Mouse (Mus musculus) heart, adult 2 months (tissue): ENCODE measurements around the gene Phactr2. TPM values are rescaled to one million over a fixed set of nuclear protein-coding genes. Genes with fewer than 3 reads are reported as not detected.

Experiments used
- DNase-seq, 2 experiments: peaks; one replicate each; pipeline ENCODE4 v3.0.0; 2021
- H3K27ac ChIP-seq: fragments of 200-600 bp; 2 replicates; pipeline ENCODE4 v1.8.1; 2022
- H3K27me3 ChIP-seq: fragments of 200-500 bp; 2 replicates; pipeline ENCODE4 v1.6.1; 2012; ENCODE audit warnings: mild to moderate bottlenecking, low read length, inconsistent platforms, mixed read lengths; ENCODE audit not compliant: control insufficient read depth, insufficient read depth
- H3K36me3 ChIP-seq: fragments of 200-500 bp; 2 replicates; pipeline ENCODE4 v1.6.1; 2012; ENCODE audit warnings: low read length, inconsistent platforms; ENCODE audit not compliant: control insufficient read depth, insufficient read depth
- H3K4me1 ChIP-seq: fragments of 200-500 bp; 2 replicates; pipeline ENCODE4 v1.6.1; 2011; ENCODE audit warnings: low read length; ENCODE audit not compliant: control insufficient read depth, insufficient read depth
- H3K4me3 ChIP-seq: fragments of 200-600 bp; 2 replicates; pipeline ENCODE4 v1.8.1; 2022
- H3K79me2 ChIP-seq: fragments of 200-500 bp; replicated peaks from 2 replicates; pipeline ENCODE4 v1.6.1; 2012; ENCODE audit warnings: mild to moderate bottlenecking, inconsistent platforms, low read length, moderate library complexity, mixed read lengths; ENCODE audit not compliant: control insufficient read depth, insufficient read depth
- H3K9ac ChIP-seq: fragments of 200-500 bp; 2 replicates; pipeline ENCODE4 v1.6.1; 2012; ENCODE audit warnings: low read depth, mild to moderate bottlenecking, control low read depth, inconsistent platforms, low read length, mixed read lengths
- CTCF ChIP-seq: fragments of 200-600 bp; IDR thresholded peaks from 2 replicates; pipeline ENCODE4 v1.8.1; 2022; ENCODE audit warnings: antibody characterized with exemption, mild to moderate bottlenecking, moderate library complexity
- EP300 ChIP-seq: fragments of 200-500 bp; IDR thresholded peaks from 2 replicates; pipeline ENCODE4 v1.6.1; 2011; ENCODE audit warnings: low read depth, low read length, control low read depth; ENCODE audit not compliant: insufficient read depth
- POLR2A ChIP-seq: fragments of 200-500 bp; IDR thresholded peaks from 2 replicates; pipeline ENCODE4 v1.6.1; 2011; ENCODE audit warnings: mild to moderate bottlenecking, low read depth, low read length, control low read depth; ENCODE audit not compliant: insufficient read depth
- WGBS: fragments of 180-500 bp; shearing (Covaris S2); methylation state at CpG from one replicate; pipeline ENCODE4 v1.1.7; 2018; 5-methylcytosine and 5-hydroxymethylcytosine counted together
- intact Hi-C: fragments of 180-260 bp; cut with DNase I; formaldehyde crosslinking; loops from one replicate; pipeline ENCODE4 v1.15.1; 2025
- polyA plus RNA-seq: library from polyadenylated mRNA; depleted of rRNA; stranded (reverse); fragments of >200 nt; gene quantifications from 2 replicates; pipeline ENCODE4 v1.2.3, GENCODE M21; 2012; rRNA removed
- total RNA-seq, 2 experiments: library from RNA; stranded (reverse); gene quantifications; 2 replicates each; pipeline ENCODE4 v1.2.3; 2021

The Phactr2 gene
- total and polyA plus RNA-seq, 3 experiments = 15.2 to 49.3 (median 47.7) TPM

DNA sequence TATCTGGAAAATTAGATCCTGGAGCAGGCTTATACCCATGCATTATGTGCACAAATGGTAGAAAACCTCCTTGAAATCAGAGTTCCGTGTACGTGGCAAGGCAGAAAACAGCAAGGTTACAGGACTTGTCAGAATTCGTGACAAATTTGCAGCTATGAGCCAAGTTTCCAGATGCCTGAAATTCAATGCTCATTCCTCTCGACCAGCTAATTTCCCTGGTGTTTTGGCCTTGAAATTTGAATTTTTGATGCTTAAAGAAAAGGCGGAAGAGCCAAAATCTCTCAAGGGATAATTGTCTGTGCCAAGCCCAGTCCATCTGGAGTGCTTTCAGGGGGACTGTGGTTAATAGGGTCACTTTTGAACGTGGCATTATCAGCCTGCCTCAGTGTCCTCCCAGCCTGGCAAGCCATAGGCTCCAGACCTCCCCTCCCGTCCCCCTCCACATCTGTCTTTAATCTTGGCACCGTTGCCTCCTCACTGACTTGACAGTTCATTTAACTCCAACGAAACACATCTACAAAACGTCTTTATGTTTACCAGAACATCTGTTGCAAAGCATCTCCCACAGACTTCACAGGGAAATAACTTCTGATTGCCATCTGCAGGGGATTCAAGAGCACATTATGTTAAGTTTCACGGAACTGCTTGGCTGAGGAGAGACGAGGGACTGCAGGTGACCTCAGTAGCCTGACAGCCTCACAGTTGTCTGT lies 303.3 kb downstream of the Phactr2 start:
- H3K9ac ChIP-seq = no peak overlapping the region
- WGBS = 29% methylated on average over 12 of the region's 12 CpGs

GRCm38 (mm10) chr10:13168461-13168860 lies 305.8 kb downstream of the Phactr2 start:
- intact Hi-C loops = no loop called here
- Histone ChIP-seq H3K27ac (no peak overlapping the region), H3K79me2 (no peaks in the 10 kb centered on the region), H3K27me3 (no peaks in the 10 kb centered on the region), H3K4me3 (no peak overlapping the region), H3K36me3 (no peaks in the 10 kb centered on the region), H3K4me1 (no peaks in the 10 kb centered on the region), H3K9ac (no peak overlapping the region)
- WGBS = 65% methylated on average over 5 of the region's 5 CpGs
- DNase-seq = no peak
- TF ChIP-seq EP300 (no peak), POLR2A (no peak), CTCF (no peak)

More for the DNA sequence above, 303.3 kb downstream of the Phactr2 start:
- Histone ChIP-seq H3K27ac (no peak overlapping the region), H3K79me2 (no peaks in the 10 kb centered on the region), H3K4me3 (no peak overlapping the region), H3K4me1 (no peaks in the 10 kb centered on the region), H3K27me3 (no peaks in the 10 kb centered on the region), H3K36me3 (no peaks in the 10 kb centered on the region)
- TF ChIP-seq POLR2A (no peak), CTCF (no peak), EP300 (no peak)
- DNase-seq = no peak
- intact Hi-C loops = no loop called here

DNA sequence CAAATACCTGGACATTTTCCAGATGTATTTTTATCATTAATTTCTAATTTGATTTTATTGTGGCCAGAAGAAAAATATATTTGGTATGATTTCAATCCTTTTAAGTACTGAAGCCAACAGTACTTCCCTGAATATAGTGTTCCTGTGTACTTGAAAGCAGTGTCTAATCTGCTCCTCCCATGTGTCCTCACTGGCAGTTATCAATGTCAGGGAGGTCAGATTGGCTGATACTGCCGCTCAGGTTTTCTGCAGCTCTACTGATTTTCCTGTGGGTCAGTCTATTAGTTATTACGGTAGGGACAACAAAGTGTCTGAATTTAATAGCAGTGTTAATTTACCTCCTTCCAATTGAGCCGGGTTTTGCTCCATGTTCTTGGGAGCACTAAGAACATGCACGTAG lies 312.2 kb downstream of the Phactr2 start:
- intact Hi-C loops = no loop called here
- WGBS = 38% methylated on average over 4 of the region's 4 CpGs

DNA sequence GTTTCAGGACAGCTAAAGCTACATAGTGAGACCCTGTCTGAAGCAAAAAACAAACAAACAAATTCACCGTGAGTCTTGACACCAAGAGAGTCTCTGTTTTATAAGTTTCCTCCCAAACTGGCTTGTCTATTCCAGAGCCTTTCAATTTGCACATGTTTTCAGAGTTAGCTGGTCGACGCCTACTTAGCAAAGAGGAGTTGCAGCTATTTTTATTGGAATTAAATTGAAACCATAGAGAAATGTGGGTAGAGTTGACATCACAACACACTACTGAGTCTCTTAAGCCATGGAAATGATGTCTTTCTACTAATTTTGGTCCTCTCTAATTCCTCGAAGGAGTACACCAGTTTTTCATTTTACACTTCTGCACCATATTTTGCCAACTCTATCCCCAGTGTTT lies 313.3 kb downstream of the Phactr2 start:
- Histone ChIP-seq H3K4me1 (no peaks in the 10 kb centered on the region), H3K27ac (no peak overlapping the region), H3K27me3 (no peaks in the 10 kb centered on the region), H3K4me3 (no peak overlapping the region), H3K9ac (no peak overlapping the region), H3K79me2 (no peaks in the 10 kb centered on the region), H3K36me3 (no peaks in the 10 kb centered on the region)
- intact Hi-C loops = no loop called here
- no peak for DNase-seq
- no peak for TF ChIP-seq POLR2A
- no peak for TF ChIP-seq EP300
- TF ChIP-seq CTCF = no peak
- 88% methylated on average over 4 of the region's 4 CpGs for WGBS

More for the DNA sequence above, 312.2 kb downstream of the Phactr2 start:
- Histone ChIP-seq H3K4me3 (no peak overlapping the region), H3K4me1 (no peaks in the 10 kb centered on the region), H3K27ac (no peak overlapping the region), H3K27me3 (no peaks in the 10 kb centered on the region), H3K79me2 (no peaks in the 10 kb centered on the region), H3K9ac (no peak overlapping the region), H3K36me3 (no peaks in the 10 kb centered on the region)
- TF ChIP-seq CTCF (no peak), EP300 (no peak), POLR2A (no peak)
- DNase-seq = no peak

Other genes starting within 250 kb of the Phactr2 start
- gene Fuca2, start 25.1 kb upstream of the Phactr2 start, total RNA-seq = 100 to 1,000 TPM; 202 to 207 TPM
- 86.2 and 164 TPM in 2 replicates for gene Fuca2, start 25.1 kb upstream of the Phactr2 start, polyA plus RNA-seq
- 1 to 10 TPM; 2.1 to 2.8 TPM for gene Adat2, start 78.5 kb upstream of the Phactr2 start, total RNA-seq
- 2.8 and 3.7 TPM in 2 replicates for gene Adat2, start 78.5 kb upstream of the Phactr2 start, polyA plus RNA-seq
- 10 to 100 TPM; 16.6 to 19.0 TPM for gene Pex3, start 78.7 kb upstream of the Phactr2 start, total RNA-seq
- gene Pex3, start 78.7 kb upstream of the Phactr2 start, polyA plus RNA-seq = 11.5 and 22.6 TPM in 2 replicates